Mouse (Mus musculus) stomach, postnatal 0 days (tissue): ENCODE data around the gene Hfe. TPM values are rescaled to one million over a fixed set of nuclear protein-coding genes. Genes with fewer than 3 reads are reported as not detected.
"Not testable (repeated sequence)": the region's sequence is repeated elsewhere in the genome, so short reads cannot be mapped to it uniquely, and the experiment has no call there.

ENCODE experiments used
- ATAC-seq: fragments of 200-750 bp; cut with Nextera tagmentation; 2 replicates; pipeline ENCODE4 v1.8.0; 2017; ENCODE audit not compliant: low FRiP score, low TSS enrichment
- DNase-seq: peaks from one replicate; pipeline ENCODE4 v3.0.0-alpha.2; 2016; ENCODE audit warnings: low spot score
- H3K27ac ChIP-seq: fragments of 300-500 bp; sonication (generic); replicated peaks from 2 replicates; pipeline ENCODE4 v1.5.1; 2014; ENCODE audit warnings: mild to moderate bottlenecking, control low read depth
- H3K27me3 ChIP-seq: fragments of 300-500 bp; sonication (generic); 2 replicates; pipeline ENCODE4 v1.6.1; 2014; ENCODE audit warnings: low read length; ENCODE audit not compliant: control insufficient read depth, insufficient read depth
- H3K36me3 ChIP-seq: fragments of 300-500 bp; sonication (generic); 2 replicates; pipeline ENCODE4 v1.6.1; 2014; ENCODE audit warnings: low read length, mixed read lengths; ENCODE audit not compliant: control insufficient read depth, insufficient read depth
- H3K4me1 ChIP-seq: fragments of 300-500 bp; sonication (generic); replicated peaks from 2 replicates; pipeline ENCODE4 v1.6.1; 2014; ENCODE audit warnings: antibody characterized with exemption; ENCODE audit not compliant: control insufficient read depth, insufficient read depth
- H3K4me2 ChIP-seq: fragments of 300-500 bp; sonication (generic); replicated peaks from 2 replicates; pipeline ENCODE4 v1.6.1; 2014; ENCODE audit warnings: low read depth, mild to moderate bottlenecking, control low read depth, moderate library complexity
- H3K4me3 ChIP-seq: fragments of 300-500 bp; sonication (generic); 2 replicates; pipeline ENCODE4 v1.5.1; 2014; ENCODE audit warnings: low read depth, low read length, control low read depth
- H3K9ac ChIP-seq: fragments of 300-500 bp; sonication (generic); 2 replicates; pipeline ENCODE4 v1.6.1; 2014; ENCODE audit warnings: mild to moderate bottlenecking, low read length, control low read depth, mixed read lengths
- H3K9me3 ChIP-seq: fragments of 300-500 bp; sonication (generic); 2 replicates; pipeline ENCODE4 v1.6.1; 2016; ENCODE audit warnings: low read length; ENCODE audit not compliant: control insufficient read depth
- CTCF ChIP-seq: IDR thresholded peaks from 2 replicates; pipeline ENCODE4 v1.5.1; 2016; ENCODE audit warnings: antibody characterized with exemption, low read depth, mild to moderate bottlenecking, moderate library complexity
- EP300 ChIP-seq: optimal IDR thresholded peaks from 2 replicates; pipeline ENCODE3; 2016; ENCODE audit warnings: antibody characterized with exemption
- WGBS: fragments of 180-500 bp; shearing (Covaris S2); extraction: QIAGEN DNeasy Blood & Tissue Kit; methylation state at CpG from one replicate; pipeline ENCODE4 v1.1.7; 2014; 5-methylcytosine and 5-hydroxymethylcytosine counted together
- polyA plus RNA-seq: library from polyadenylated mRNA; unstranded; fragments of >200 nt; fragmentation: Nextera tagmentation; extraction: Ambion mirVana; gene quantifications from 2 replicates; pipeline ENCODE4 v1.2.1, GENCODE M21; 2015

The Hfe gene
- polyA plus RNA-seq, 1 experiment from 2014 or later: 12.9 TPM

DNA sequence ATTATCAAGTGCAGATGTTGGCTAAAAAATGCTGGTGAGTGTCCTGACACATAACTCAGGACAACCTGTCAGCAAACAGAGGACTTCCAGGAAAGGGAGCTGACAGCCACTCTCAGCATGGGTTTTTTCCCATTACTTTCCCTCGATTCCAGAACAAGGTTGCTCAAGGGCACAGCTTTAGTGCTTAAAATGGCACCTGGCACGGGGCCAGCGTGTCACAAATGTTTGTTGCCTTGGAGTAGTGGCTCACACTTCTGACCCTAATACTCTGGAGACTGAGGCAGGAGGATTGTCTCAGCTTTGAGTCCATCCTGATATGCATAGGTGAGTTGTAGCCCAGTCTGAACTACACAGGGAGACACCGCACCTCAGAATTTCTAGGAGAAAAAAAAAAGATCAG is 2.0 kb downstream of the Hfe start:
- Histone ChIP-seq H3K27me3 (no peaks in the 10 kb centered on the region), H3K9ac (no peak overlapping the region), H3K4me1 (no peaks in the 10 kb centered on the region), H3K4me2 (no peak overlapping the region), H3K36me3 (no peaks in the 10 kb centered on the region), H3K27ac (no peak overlapping the region), H3K9me3 (no peaks in the 10 kb centered on the region), H3K4me3 (no peak overlapping the region; the same call in 1 of the 2 replicates)
- no peak for ATAC-seq
- WGBS: 72% methylated on average over 4 of the region's 4 CpGs
- DNase-seq: no peak
- no peak for TF ChIP-seq CTCF
- TF ChIP-seq EP300: no peak

DNA sequence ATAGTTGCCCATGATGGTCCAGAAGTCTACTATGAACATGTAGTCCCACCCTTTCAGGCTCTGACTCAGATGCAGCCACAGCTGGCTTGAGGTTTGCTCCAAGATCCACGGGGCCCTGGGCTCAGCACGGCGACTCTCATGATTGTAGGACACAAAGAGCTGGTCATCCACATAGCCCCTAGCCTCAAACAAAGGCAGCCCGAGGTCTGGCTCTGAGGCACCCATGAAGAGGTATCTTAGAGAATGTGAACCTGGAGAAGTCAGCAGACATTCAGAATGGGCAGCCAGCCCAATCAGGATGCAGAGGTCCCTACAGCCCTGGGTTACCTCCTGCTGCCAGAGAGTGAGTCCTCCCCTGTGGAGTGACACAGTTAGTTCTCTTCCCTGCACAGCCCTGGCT is 2.6 kb downstream of the Hfe start:
- Histone ChIP-seq H3K36me3 (no peaks in the 10 kb centered on the region), H3K9ac (no peak overlapping the region), H3K4me2 (no peak overlapping the region), H3K4me3 (no peak overlapping the region), H3K27ac (no peak overlapping the region), H3K9me3 (no peaks in the 10 kb centered on the region), H3K27me3 (no peaks in the 10 kb centered on the region), H3K4me1 (no peaks in the 10 kb centered on the region)
- TF ChIP-seq EP300 (no peak), CTCF (no peak)
- WGBS: 87% methylated on average over 4 of the region's 4 CpGs
- ATAC-seq: no peak
- DNase-seq: no peak

DNA sequence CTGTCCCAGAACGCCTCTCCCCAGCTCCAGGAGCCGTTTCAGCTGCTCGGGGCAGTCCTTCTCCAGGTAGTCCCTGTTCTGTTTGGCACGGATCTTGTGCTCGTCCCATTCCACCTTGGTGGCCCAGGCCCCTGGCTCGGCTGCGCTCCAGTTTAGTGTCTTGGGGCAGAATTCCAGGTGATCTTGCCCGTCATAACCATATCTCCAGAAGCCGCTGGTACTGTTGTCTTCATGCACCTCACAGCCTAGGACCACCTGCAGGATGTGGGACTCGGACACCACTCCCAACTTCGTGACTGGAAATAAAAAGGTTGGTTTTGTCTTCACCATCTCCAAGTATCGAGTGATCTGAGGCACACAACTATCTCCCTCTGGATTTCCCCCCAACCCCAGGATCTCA is 3.9 kb downstream of the Hfe start:
- H3K27me3 ChIP-seq: no peaks in the 10 kb centered on the region
- H3K27ac ChIP-seq: no peak overlapping the region
- no peak overlapping the region for H3K4me2 ChIP-seq
- H3K9me3 ChIP-seq: no peaks in the 10 kb centered on the region
- 93% methylated on average over 12 of the region's 12 CpGs for WGBS
- TF ChIP-seq CTCF: no peak
- no peak for TF ChIP-seq EP300
- H3K36me3 ChIP-seq: no peaks in the 10 kb centered on the region
- ATAC-seq (no peak), DNase-seq (no peak)
- no peaks in the 10 kb centered on the region for H3K4me1 ChIP-seq
- H3K9ac ChIP-seq: no peak overlapping the region
- H3K4me3 ChIP-seq: no peak overlapping the region

DNA sequence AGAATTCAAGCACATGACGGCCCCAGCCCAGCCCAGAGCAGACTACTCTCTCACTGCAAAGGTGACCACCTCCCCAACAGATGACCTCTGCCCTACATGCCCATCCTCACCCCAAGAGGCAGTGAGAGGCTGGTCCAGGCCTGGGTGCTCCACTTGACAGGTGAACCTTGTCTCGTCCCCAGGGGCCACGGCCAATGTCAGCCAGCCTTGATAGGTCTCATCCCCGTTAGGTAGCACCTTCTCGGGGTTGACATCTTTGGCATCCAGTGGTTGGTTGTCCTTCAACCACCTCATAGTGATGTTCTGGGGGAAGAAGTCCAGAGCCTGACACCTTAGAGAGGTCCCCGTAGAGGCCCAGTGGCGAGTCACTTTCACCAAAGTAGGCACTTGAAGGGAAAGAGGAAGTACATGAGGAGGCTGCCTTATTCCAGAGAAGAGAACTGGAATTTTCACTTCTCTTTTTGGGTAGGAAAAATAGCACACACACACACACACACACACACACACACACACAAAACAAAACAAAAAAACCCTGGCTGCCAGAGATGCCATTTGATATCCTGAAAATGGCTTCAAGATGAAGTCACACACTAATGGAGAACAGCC is 4.8 kb downstream of the Hfe start:
- DNase-seq (no peak), ATAC-seq (no peak)
- Histone ChIP-seq H3K4me3 (no peak overlapping the region), H3K36me3 (no peaks in the 10 kb centered on the region), H3K9ac (no peak overlapping the region), H3K27me3 (no peaks in the 10 kb centered on the region), H3K4me2 (no peak overlapping the region), H3K4me1 (no peaks in the 10 kb centered on the region), H3K9me3 (no peaks in the 10 kb centered on the region), H3K27ac (no peak overlapping the region)
- WGBS: 92% methylated on average over 7 of the region's 7 CpGs
- TF ChIP-seq EP300 (no peak), CTCF (no peak)

DNA sequence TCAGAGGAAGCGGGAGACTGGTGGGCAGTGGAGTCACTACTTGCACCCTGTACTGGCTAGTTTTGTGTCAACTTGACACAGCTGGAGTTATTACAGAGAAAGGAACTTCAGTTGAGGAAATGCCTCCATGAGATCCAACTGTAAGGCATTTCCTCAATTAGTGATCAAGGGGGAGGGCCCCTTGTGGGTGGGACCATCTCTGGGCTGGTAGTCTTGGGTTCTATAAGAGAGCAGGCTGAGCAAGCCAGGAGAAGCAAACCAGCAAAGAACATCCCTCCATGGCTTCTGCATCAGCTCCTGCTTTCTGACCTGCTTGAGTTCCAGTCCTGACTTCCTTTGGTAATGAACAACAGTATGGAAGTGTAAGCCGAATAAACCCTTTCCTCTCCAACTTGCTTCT is 7.9 kb downstream of the Hfe start:
- H3K27ac ChIP-seq, H3K4me3 ChIP-seq, H3K9ac ChIP-seq, H3K27me3 ChIP-seq, H3K4me1 ChIP-seq, H3K9me3 ChIP-seq, H3K36me3 ChIP-seq, DNase-seq, H3K4me2 ChIP-seq, ATAC-seq: not testable (repeated sequence)
- WGBS: 60% methylated on average over 2 of the region's 2 CpGs

DNA sequence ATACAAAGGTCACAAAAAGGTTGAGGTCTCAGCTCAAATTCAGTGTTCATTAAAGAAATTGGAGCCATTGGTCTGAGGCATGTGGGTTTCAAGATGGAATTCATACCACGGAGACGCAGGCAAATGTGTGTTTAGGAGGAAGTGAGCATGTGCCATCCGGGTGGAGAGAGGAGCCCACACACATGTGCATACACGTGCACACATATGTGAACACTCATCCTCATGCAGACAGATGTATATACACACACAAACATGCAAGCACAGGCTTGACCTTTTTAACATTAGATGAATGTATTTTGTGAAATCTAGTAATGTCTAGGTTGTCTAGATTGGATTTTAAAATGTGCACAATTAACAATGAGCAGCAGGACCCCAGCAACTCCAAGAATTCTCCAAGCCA is 8.4 kb downstream of the Hfe start:
- H3K4me3 ChIP-seq: no peak overlapping the region
- H3K9ac ChIP-seq: no peak overlapping the region
- H3K36me3 ChIP-seq: no peaks in the 10 kb centered on the region
- H3K4me2 ChIP-seq: no peak overlapping the region
- TF ChIP-seq EP300 (no peak), CTCF (no peak)
- H3K27ac ChIP-seq: no peak overlapping the region
- ATAC-seq: no peak
- WGBS: 61% methylated on average over 4 of the region's 4 CpGs
- no peak for DNase-seq
- H3K9me3 ChIP-seq: no peaks in the 10 kb centered on the region
- H3K4me1 ChIP-seq: no peaks in the 10 kb centered on the region
- no peaks in the 10 kb centered on the region for H3K27me3 ChIP-seq
